Mouse (Mus musculus): ENCODE measurements around the gene Pik3cd. TPM values are rescaled to one million over a fixed set of nuclear protein-coding genes. Genes with fewer than 3 reads are reported as not detected.
A peak's percentile ranks its signal among the peaks of the same experiment; 100 is the strongest.

Pik3cd gene
- total RNA-seq, 2 experiments from 2014 or later = 32.2 to 59.5 TPM

GRCm38 (mm10) chr4:149613497-149613896, 88.9 kb downstream of the Pik3cd start:
- peak; percentile 20; the same call in 1 of the 2 replicates for ATAC-seq (replicated peaks; ENCODE audit: poor library complexity)

GRCm38 (mm10) chr4:149611376-149612044, 90.9 kb downstream of the Pik3cd start:
- 0 out of 2 replicates have a peak, but pooled peaks have one; percentile 44 for ATAC-seq (replicated peaks; ENCODE audit: poor library complexity)

GRCm38 (mm10) chr4:149609256-149610025, 92.9 kb downstream of the Pik3cd start:
- no peak for ATAC-seq (replicated peaks; ENCODE audit: poor library complexity)

GRCm38 (mm10) chr4:149608309-149608638, 94.1 kb downstream of the Pik3cd start:
- no peak for ATAC-seq (replicated peaks; ENCODE audit: poor library complexity)

GRCm38 (mm10) chr4:149607591-149608308, 94.6 kb downstream of the Pik3cd start:
- peak; percentile 78 for ATAC-seq (replicated peaks; ENCODE audit: poor library complexity)

- no peak for ATAC-seq (replicated peaks; ENCODE audit: poor library complexity)
These were observed 95.5 kb downstream of the Pik3cd start for GRCm38 (mm10) chr4:149606766-149607358.

- no peak for ATAC-seq (replicated peaks; ENCODE audit: poor library complexity)
These were observed 96.3 kb downstream of the Pik3cd start for GRCm38 (mm10) chr4:149606056-149606455.

- ATAC-seq (replicated peaks; ENCODE audit: poor library complexity) = no peak
These were observed 97.9 kb downstream of the Pik3cd start for GRCm38 (mm10) chr4:149604518-149604917.

- ATAC-seq (replicated peaks; ENCODE audit: poor library complexity) = no peak
These were observed 98.5 kb downstream of the Pik3cd start for GRCm38 (mm10) chr4:149603860-149604259.

- ATAC-seq (replicated peaks; ENCODE audit: poor library complexity) = no peak
These were observed 100.1 kb downstream of the Pik3cd start for GRCm38 (mm10) chr4:149602236-149602635.

GRCm38 (mm10) chr4:149601484-149601883, 100.9 kb downstream of the Pik3cd start:
- no peak for ATAC-seq (replicated peaks; ENCODE audit: poor library complexity)

GRCm38 (mm10) chr4:149600130-149600529, 102.2 kb downstream of the Pik3cd start:
- ATAC-seq (replicated peaks; ENCODE audit: poor library complexity) = no peak

- no peak for ATAC-seq (replicated peaks; ENCODE audit: poor library complexity)
These were observed 102.8 kb downstream of the Pik3cd start for GRCm38 (mm10) chr4:149599549-149599948.

Other genes with a start within 250 kb of the Pik3cd start
- not detected in 2 replicates for gene Rbp7, start 247.6 kb downstream of the Pik3cd start, total RNA-seq (2015)
- not detected in 2 replicates for gene Rbp7, start 247.6 kb downstream of the Pik3cd start, total RNA-seq (2017)
- not detected in 2 replicates for gene Tmem274, start 225.2 kb downstream of the Pik3cd start, total RNA-seq (2015)
- not detected in 2 replicates for gene Tmem274, start 225.2 kb downstream of the Pik3cd start, total RNA-seq (2017)
- gene Nmnat1, start 217.4 kb downstream of the Pik3cd start, total RNA-seq (2015) = 7.4 and 8.0 TPM in 2 replicates
- gene Nmnat1, start 217.4 kb downstream of the Pik3cd start, total RNA-seq (2017) = 12.4 and 14.4 TPM in 2 replicates
- 25.2 and 26.8 TPM in 2 replicates for gene Lzic, start 217.3 kb downstream of the Pik3cd start, total RNA-seq (2015)
- 81.4 and 111 TPM in 2 replicates for gene Lzic, start 217.3 kb downstream of the Pik3cd start, total RNA-seq (2017)
- gene Ctnnbip1, start 184.3 kb downstream of the Pik3cd start, total RNA-seq (2015) = 2.2 and 3.4 TPM in 2 replicates
- gene Ctnnbip1, start 184.3 kb downstream of the Pik3cd start, total RNA-seq (2017) = 1.6 and 3.4 TPM in 2 replicates
- 2.2 and 4.0 TPM in 2 replicates for gene Clstn1, start 116.1 kb downstream of the Pik3cd start, total RNA-seq (2015)
- gene Clstn1, start 116.1 kb downstream of the Pik3cd start, total RNA-seq (2017) = 4.1 and 5.9 TPM in 2 replicates
- gene Tmem201, start 35.5 kb upstream of the Pik3cd start, total RNA-seq (2015) = 10.9 and 12.4 TPM in 2 replicates
- gene Tmem201, start 35.5 kb upstream of the Pik3cd start, total RNA-seq (2017) = 8.5 and 8.8 TPM in 2 replicates
- gene Slc25a33, start 71.7 kb upstream of the Pik3cd start, total RNA-seq (2015) = 4.9 and 8.6 TPM in 2 replicates
- gene Slc25a33, start 71.7 kb upstream of the Pik3cd start, total RNA-seq (2017) = 3.8 and 6.2 TPM in 2 replicates

All from megakaryocyte progenitor cell, adult 5-6 weeks (primary cell).